Mouse (Mus musculus) embryonic facial prominence, embryonic 13.5 days (tissue): Measurements from ENCODE around the gene Prkch. TPM values are rescaled to one million over a fixed set of nuclear protein-coding genes. Genes with fewer than 3 reads are reported as not detected.
A peak's percentile ranks its signal among the peaks of the same experiment; 100 is the strongest.

Source experiments
- ATAC-seq: fragments of 200-750 bp; cut with Nextera tagmentation; 2 replicates; pipeline ENCODE4 v1.8.0; 2017; ENCODE audit warnings: low read depth; ENCODE audit not compliant: insufficient number of reproducible peaks, insufficient read depth, low FRiP score, low TSS enrichment
- H3K27ac ChIP-seq: fragments of 300-500 bp; sonication (generic); 2 replicates; pipeline ENCODE4 v1.5.1; 2015; ENCODE audit warnings: moderate library complexity, mild to moderate bottlenecking, inconsistent platforms
- H3K27me3 ChIP-seq: fragments of 300-500 bp; sonication (generic); 2 replicates; pipeline ENCODE4 v1.6.1; 2015; ENCODE audit warnings: mild to moderate bottlenecking, inconsistent platforms
- H3K36me3 ChIP-seq: fragments of 300-500 bp; sonication (generic); 2 replicates; pipeline ENCODE4 v1.6.1; 2015; ENCODE audit warnings: mild to moderate bottlenecking, inconsistent platforms
- H3K4me1 ChIP-seq: fragments of 300-500 bp; sonication (generic); 2 replicates; pipeline ENCODE4 v1.6.1; 2015; ENCODE audit warnings: inconsistent platforms
- H3K4me2 ChIP-seq: fragments of 300-500 bp; sonication (generic); 2 replicates; pipeline ENCODE4 v1.6.1; 2015; ENCODE audit warnings: moderate library complexity, mild to moderate bottlenecking, inconsistent platforms
- H3K4me3 ChIP-seq: fragments of 300-500 bp; sonication (generic); 2 replicates; pipeline ENCODE4 v1.5.1; 2015; ENCODE audit warnings: mild to moderate bottlenecking, inconsistent platforms
- H3K9ac ChIP-seq: fragments of 300-500 bp; sonication (generic); 2 replicates; pipeline ENCODE4 v1.6.1; 2015; ENCODE audit warnings: mild to moderate bottlenecking, inconsistent platforms
- H3K9me3 ChIP-seq: fragments of 300-500 bp; sonication (generic); 2 replicates; pipeline ENCODE4 v1.6.1; 2016; ENCODE audit warnings: inconsistent platforms
- WGBS: fragments of 180-500 bp; shearing (Covaris S2); methylation state at CpG from one replicate; pipeline ENCODE4 v1.1.7; 2015; ENCODE audit warnings: mixed read lengths; 5-methylcytosine and 5-hydroxymethylcytosine counted together
- polyA plus RNA-seq: library from polyadenylated mRNA; unstranded; fragments of >200 nt; fragmentation: Nextera tagmentation; extraction: Ambion mirVana; gene quantifications from 2 replicates; pipeline ENCODE4 v1.2.1, GENCODE M21; 2015

The Prkch gene
- polyA plus RNA-seq, 1 experiment from 2014 or later, result 13.3 TPM

DNA sequence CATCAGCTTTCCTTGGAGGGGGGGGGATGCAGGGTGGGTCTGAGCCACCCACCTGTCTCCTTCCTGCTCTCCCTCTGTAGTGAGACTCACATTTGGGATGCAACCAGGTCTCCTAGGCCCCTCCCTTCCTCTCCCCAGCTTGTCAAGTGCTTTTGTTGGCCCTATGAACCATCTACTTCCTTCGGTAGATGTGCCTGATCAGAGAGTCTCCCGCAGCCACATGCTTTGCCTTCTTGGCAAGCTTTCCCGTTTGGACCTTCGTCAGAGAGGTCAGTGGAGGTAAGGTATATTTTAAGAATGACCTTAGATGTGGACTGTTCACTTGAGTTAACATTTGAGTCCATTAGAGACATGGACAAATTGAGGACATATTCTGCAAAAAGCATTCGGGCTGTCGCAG, 184.9 kb downstream of the Prkch start:
- no peaks in the 10 kb centered on the region for H3K9me3 ChIP-seq
- no peaks in the 10 kb centered on the region for H3K36me3 ChIP-seq
- H3K4me2 ChIP-seq, result no peak overlapping the region
- no peak overlapping the region for H3K27ac ChIP-seq
- WGBS, result 90% methylated on average over 6 of the region's 6 CpGs
- no peak overlapping the region for H3K4me3 ChIP-seq
- peaks cover 9% of the 10 kb centered on the region for H3K4me1 ChIP-seq
- no peak for ATAC-seq
- no peak overlapping the region for H3K9ac ChIP-seq
- no peaks in the 10 kb centered on the region for H3K27me3 ChIP-seq

DNA sequence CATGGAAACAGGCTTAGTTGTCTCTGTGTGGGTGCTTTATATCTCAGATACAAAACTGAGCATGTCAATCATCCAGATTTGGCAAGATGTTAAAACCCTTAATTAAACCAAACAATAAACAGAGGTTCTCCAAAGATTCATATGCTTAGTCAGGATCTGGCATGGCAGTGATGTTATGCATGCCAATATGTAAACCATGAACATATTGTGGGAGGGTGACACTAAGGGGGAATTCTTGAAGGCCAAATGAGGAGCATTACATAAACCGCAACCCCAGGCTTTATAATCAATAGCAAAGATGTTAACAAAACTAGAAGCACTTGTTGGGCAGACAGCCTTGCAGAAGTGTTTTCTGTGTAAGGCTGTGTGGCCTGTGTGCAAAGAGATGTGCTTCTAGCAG, 186.2 kb downstream of the Prkch start:
- Histone ChIP-seq H3K4me3 (no peak overlapping the region), H3K27ac (no peak overlapping the region), H3K27me3 (no peaks in the 10 kb centered on the region), H3K9ac (no peak overlapping the region), H3K9me3 (no peaks in the 10 kb centered on the region), H3K36me3 (no peaks in the 10 kb centered on the region), H3K4me1 (0 out of 2 replicates have a peak, but pooled peaks cover 3% of the 10 kb centered on the region), H3K4me2 (no peak overlapping the region)
- 60% methylated on average over 1 of the region's 1 CpGs for WGBS
- ATAC-seq, result no peak

DNA sequence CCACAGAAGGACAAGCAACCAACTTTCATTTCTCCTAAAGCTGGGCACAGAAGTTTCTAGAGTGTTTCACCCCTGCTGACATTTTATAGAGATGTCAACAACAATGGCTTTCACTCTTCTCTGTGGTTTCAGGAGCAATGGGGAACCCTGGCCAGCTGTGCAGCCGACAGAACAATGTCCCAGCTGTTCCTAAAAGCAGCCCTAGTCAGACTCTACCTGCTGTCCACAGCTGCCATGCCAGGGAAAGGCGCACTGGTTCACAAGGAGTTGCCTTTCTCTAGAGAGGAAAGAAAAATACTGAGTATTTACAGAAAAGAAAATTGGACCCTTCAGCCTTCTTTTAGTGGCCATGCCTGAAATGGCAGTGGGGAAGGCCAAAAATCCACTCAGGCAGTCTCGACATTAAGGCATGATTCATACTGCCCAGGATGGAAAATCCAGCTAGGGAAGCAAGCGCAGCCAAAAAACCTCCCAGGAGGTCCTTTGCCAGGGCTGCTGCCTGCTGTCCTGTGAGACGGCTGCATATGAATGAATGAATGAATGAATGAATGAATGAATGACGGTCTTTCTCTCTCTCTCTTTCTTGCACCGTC, 190.3 kb downstream of the Prkch start:
- H3K27ac ChIP-seq, result no peak overlapping the region
- no peaks in the 10 kb centered on the region for H3K27me3 ChIP-seq

DNA sequence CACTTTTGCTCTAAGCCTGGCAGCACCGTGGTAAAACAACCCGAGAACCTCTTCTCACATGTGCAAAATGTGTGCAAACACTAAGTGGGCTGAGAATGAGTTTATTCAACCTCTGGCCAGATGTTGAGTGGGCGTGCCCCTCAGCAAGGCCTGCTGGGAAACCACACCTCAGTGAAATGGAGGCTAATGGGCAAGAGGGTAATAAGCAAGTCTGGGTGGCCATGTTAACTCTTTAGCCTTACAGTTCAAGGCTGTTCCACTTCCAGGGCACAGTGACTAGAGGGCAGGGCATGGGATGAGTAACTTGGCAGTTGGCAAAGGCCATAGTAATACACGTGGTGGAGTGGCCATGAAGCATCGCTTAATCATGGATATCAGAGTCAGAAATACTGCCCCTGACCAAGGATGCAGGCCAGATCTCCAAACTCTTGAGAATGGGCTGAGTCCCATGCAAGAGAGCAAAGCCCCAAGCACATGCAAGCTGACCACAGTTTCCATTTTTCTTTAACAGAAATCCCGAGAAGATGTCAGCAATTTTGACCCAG, 191.9 kb downstream of the Prkch start:
- Histone ChIP-seq H3K9ac (no peak overlapping the region), H3K4me1 (peaks cover 10% of the 10 kb centered on the region; the same call in 1 of the 2 replicates), H3K27me3 (no peaks in the 10 kb centered on the region), H3K4me3 (no peak overlapping the region), H3K27ac (no peak overlapping the region), H3K36me3 (no peaks in the 10 kb centered on the region), H3K4me2 (no peak overlapping the region), H3K9me3 (no peaks in the 10 kb centered on the region)
- WGBS, result 87% methylated on average over 6 of the region's 6 CpGs
- no peak for ATAC-seq

More for the DNA sequence above, 190.3 kb downstream of the Prkch start:
- Histone ChIP-seq H3K36me3 (no peaks in the 10 kb centered on the region), H3K9ac (no peak overlapping the region), H3K4me3 (no peak overlapping the region), H3K9me3 (no peaks in the 10 kb centered on the region), H3K4me1 (0 out of 2 replicates have a peak, but pooled peaks cover 10% of the 10 kb centered on the region), H3K4me2 (no peak overlapping the region)
- WGBS, result 80% methylated on average over 7 of the region's 7 CpGs
- ATAC-seq, result no peak

DNA sequence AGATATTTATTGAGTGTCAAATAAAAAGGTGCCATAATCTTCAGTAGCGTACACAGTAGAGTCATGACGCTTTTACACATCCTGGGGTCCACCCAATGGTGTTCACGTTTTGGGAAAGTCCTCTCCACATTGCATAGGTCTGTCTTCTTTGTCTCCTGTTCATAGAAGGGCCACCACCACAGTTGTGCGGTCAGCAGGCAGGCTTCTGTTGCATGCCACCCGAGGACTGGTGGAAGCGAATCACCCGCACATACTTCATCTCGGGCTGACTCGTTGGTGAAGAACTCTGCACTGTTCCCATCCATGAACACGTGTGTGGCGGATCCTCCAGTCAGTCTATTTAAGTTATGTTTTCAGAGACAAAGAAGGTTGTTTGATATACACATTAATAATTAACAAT, 193.1 kb downstream of the Prkch start:
- Histone ChIP-seq H3K9ac (no peak overlapping the region), H3K9me3 (no peaks in the 10 kb centered on the region), H3K4me3 (no peak overlapping the region), H3K27me3 (no peaks in the 10 kb centered on the region), H3K27ac (no peak overlapping the region), H3K36me3 (no peaks in the 10 kb centered on the region), H3K4me1 (peaks cover 10% of the 10 kb centered on the region; the same call in 1 of the 2 replicates), H3K4me2 (no peak overlapping the region)
- WGBS, result 91% methylated on average over 11 of the region's 11 CpGs
- ATAC-seq, result no peak

GRCm38 (mm10) chr12:73779332-73780231, 195.0 kb downstream of the Prkch start:
- 68% methylated on average over 13 of the region's 13 CpGs for WGBS
- Histone ChIP-seq H3K4me3 (no peak overlapping the region), H3K4me1 (peaks cover 10% of the 10 kb centered on the region; the same call in 1 of the 2 replicates), H3K9ac (no peak overlapping the region), H3K36me3 (no peaks in the 10 kb centered on the region), H3K4me2 (no peak overlapping the region), H3K9me3 (no peaks in the 10 kb centered on the region), H3K27ac (no peak overlapping the region), H3K27me3 (no peaks in the 10 kb centered on the region)
- no peak for ATAC-seq

DNA sequence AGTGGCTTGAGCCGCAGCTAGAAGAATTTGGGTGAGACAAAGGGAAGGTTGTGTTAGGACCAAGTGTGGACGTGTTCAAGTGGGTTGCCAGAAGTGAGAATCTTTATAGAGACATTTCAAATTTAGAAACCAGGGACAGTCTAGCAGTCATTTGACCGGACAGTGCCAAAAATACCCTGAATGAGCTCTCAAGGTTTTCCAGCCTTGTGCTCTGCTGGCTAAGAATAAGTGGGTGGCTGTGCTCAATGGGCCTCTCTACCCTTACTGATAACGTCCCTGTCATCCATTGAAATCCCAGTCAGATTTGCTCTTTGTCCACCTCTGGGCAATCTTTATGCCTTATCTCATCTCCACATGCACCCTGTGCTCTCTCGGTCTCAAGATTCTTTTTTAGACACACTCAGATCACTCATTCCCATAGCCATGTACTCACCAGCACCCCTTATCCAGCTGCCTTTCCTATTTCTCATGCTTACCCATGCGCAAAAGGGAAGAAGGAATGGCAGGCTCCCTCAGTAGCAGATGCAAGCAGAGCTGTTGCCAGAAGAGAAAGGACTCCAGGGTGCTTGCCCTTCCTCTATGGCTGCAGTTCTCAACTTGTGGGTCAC, 196.9 kb downstream of the Prkch start:
- Histone ChIP-seq H3K27ac (no peak overlapping the region), H3K4me2 (no peak overlapping the region), H3K4me3 (no peak overlapping the region), H3K36me3 (no peaks in the 10 kb centered on the region), H3K9me3 (no peaks in the 10 kb centered on the region), H3K4me1 (peaks cover 14% of the 10 kb centered on the region; the same call in 1 of the 2 replicates), H3K27me3 (no peaks in the 10 kb centered on the region), H3K9ac (no peak overlapping the region)
- WGBS, result 76% methylated on average over 6 of the region's 6 CpGs
- ATAC-seq, result no peak

- peak overlapping the region; percentile 48; the same call in 1 of the 2 replicates for H3K27ac ChIP-seq
- H3K4me2 ChIP-seq, result no peak overlapping the region
- ATAC-seq, result peak; percentile 88
- H3K4me1 ChIP-seq, result peaks cover 28% of the 10 kb centered on the region
- WGBS, result 71% methylated on average over 8 of the region's 8 CpGs
- H3K9me3 ChIP-seq, result no peaks in the 10 kb centered on the region
- no peak overlapping the region for H3K9ac ChIP-seq
- H3K36me3 ChIP-seq, result no peaks in the 10 kb centered on the region
- H3K4me3 ChIP-seq, result no peak overlapping the region
- H3K27me3 ChIP-seq, result no peaks in the 10 kb centered on the region
These were observed 202.3 kb downstream of the Prkch start for GRCm38 (mm10) chr12:73786909-73787308.

GRCm38 (mm10) chr12:73788850-73789249, 204.3 kb downstream of the Prkch start:
- H3K4me2 ChIP-seq, result no peak overlapping the region
- no peak overlapping the region for H3K9ac ChIP-seq
- H3K9me3 ChIP-seq, result no peaks in the 10 kb centered on the region
- no peak for ATAC-seq
- 53% methylated on average over 3 of the region's 3 CpGs for WGBS
- H3K4me1 ChIP-seq, result peaks cover 35% of the 10 kb centered on the region
- H3K27ac ChIP-seq, result no peak overlapping the region
- H3K27me3 ChIP-seq, result peaks cover 6% of the 10 kb centered on the region; the same call in 1 of the 2 replicates
- H3K36me3 ChIP-seq, result no peaks in the 10 kb centered on the region
- H3K4me3 ChIP-seq, result no peak overlapping the region

DNA sequence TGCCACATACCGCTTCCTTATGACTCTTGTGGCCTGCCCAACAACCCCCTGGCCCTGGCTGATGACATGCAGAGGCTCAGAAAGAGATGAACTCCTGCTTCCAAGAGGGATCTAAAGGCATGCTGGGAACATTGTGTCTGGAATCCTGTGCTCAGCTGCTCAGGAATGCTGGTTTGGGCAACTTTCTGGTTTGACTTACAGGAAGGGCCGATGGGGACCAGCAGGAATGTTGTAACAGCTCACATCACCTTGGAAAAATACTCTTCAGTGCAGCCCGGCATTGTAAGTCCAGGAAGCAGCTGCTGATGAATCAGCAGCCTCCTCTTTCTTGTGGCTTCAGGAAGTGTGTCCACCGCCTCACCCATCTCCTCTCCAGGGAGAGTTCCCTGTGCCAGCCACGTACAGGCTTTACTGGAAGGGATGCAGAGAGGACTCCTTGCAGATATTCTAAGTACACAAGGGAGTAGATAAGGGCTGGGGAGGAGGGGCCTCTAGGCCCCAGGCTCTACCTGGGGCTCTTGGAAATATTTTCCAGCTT, 206.0 kb downstream of the Prkch start:
- H3K4me2 ChIP-seq, result no peak overlapping the region
- H3K9ac ChIP-seq, result no peak overlapping the region
- H3K27me3 ChIP-seq, result peaks cover 20% of the 10 kb centered on the region; the same call in 1 of the 2 replicates
- no peaks in the 10 kb centered on the region for H3K9me3 ChIP-seq
- ATAC-seq, result no peak
- peaks cover 50% of the 10 kb centered on the region for H3K4me1 ChIP-seq
- peak overlapping the region; percentile 58 for H3K27ac ChIP-seq
- 39% methylated on average over 5 of the region's 5 CpGs for WGBS
- H3K4me3 ChIP-seq, result no peak overlapping the region
- H3K36me3 ChIP-seq, result no peaks in the 10 kb centered on the region

DNA sequence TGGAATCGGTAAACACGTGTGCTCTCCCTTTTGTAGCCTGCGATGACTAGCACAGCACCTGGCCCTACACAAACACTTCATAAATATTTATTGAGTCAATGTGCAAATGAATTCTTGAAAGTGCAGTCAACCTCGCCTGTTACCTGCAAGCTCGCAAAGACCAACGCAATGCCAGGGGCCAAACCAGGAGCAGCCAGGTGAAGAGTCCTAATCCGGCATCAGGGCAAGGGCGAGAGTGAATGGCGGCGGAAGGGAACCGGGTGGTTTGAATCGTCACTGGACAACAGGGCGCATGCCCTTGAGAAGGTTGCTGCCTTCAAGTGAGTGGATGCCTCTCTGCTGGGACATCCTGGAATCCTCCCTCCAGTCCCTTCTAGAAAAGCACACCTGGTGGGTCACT, 208.6 kb downstream of the Prkch start:
- Histone ChIP-seq H3K4me1 (peaks cover 41% of the 10 kb centered on the region), H3K9ac (no peak overlapping the region), H3K4me3 (no peak overlapping the region), H3K36me3 (no peaks in the 10 kb centered on the region), H3K27me3 (peaks cover 20% of the 10 kb centered on the region; the same call in 1 of the 2 replicates), H3K9me3 (no peaks in the 10 kb centered on the region), H3K27ac (no peak overlapping the region), H3K4me2 (no peak overlapping the region)
- no peak for ATAC-seq
- 42% methylated on average over 13 of the region's 13 CpGs for WGBS
